Comparison of ENCODE assay signal across 8 mouse cellular contexts in genomic region chr7:25816241-25816919, GRCm38 (mm10). TPM values are rescaled to one million over a fixed set of nuclear protein-coding genes. Genes with fewer than 3 reads are reported as not detected.
DNase-seq lines count a peak whose midpoint lies in the region; ATAC-seq and TF ChIP-seq lines count a peak whose summit lies in the region.

TSS of gene Cyp2s1 (minus strand) at chr7:25816913.

- H3K4me1 ChIP-seq in heart, postnatal 0 days (ENCODE audit: control insufficient read depth, insufficient read depth) = no peaks in the 10 kb centered on the region
- H3K4me1 ChIP-seq in stomach, embryonic 15.5 days = peaks cover 7% of the 10 kb centered on the region; the same call in 1 of the 2 replicates

- no peak for TF ChIP-seq EP300 in heart, postnatal 0 days (IDR thresholded peaks at IDR 0.05; ENCODE audit: low read depth)

- under 1% methylated on average over 40 of the region's 40 CpGs for WGBS in heart, postnatal 0 days
- 2% methylated on average over 40 of the region's 40 CpGs for WGBS in stomach, embryonic 15.5 days

- intact Hi-C loops in gastrocnemius, postnatal 36 days (cut with DNase I) = no loop called here

- no peaks in the 10 kb centered on the region for H3K36me3 ChIP-seq in heart, postnatal 0 days (replicated peaks; ENCODE audit: control insufficient read depth, insufficient read depth, low read length)
- H3K36me3 ChIP-seq in stomach, embryonic 15.5 days = no peaks in the 10 kb centered on the region

- 0 out of 2 replicates have a peak, but pooled peaks have one; percentile 22 for ATAC-seq in heart, postnatal 0 days (ENCODE audit: insufficient read depth, low read depth)
- ATAC-seq in megakaryocyte progenitor cell, adult 5-6 weeks (replicated peaks; ENCODE audit: poor library complexity) = peak; percentile 70
- ATAC-seq in stomach, embryonic 15.5 days (ENCODE audit: insufficient read depth, low FRiP score, low read depth) = peak; percentile 87
- no peak for ATAC-seq in cerebellum, adult (ENCODE audit: insufficient number of reproducible peaks, low FRiP score, low TSS enrichment)

- H3K9ac ChIP-seq in heart, postnatal 0 days (replicated peaks; ENCODE audit: low read depth, low read length) = peak within 1 kb of the TSS; percentile 31; the same call in 1 of the 2 replicates
- H3K9ac ChIP-seq in stomach, embryonic 15.5 days = peak within 1 kb of the TSS; percentile 9; the same call in 1 of the 2 replicates

- H3K27me3 ChIP-seq in heart, postnatal 0 days (ENCODE audit: control insufficient read depth, insufficient read depth, low read length) = peaks cover 22% of the 10 kb centered on the region
- no peaks in the 10 kb centered on the region for H3K27me3 ChIP-seq in stomach, embryonic 15.5 days (replicated peaks)

- H3K9me3 ChIP-seq in heart, postnatal 0 days (replicated peaks; ENCODE audit: control insufficient read depth, low read length) = no peaks in the 10 kb centered on the region
- no peaks in the 10 kb centered on the region for H3K9me3 ChIP-seq in stomach, embryonic 15.5 days

- TF ChIP-seq POLR2A in brain, embryonic 14.5 days (IDR thresholded peaks at IDR 0.05; ENCODE audit: borderline replicate concordance, extremely low read depth, insufficient read depth, insufficient read length, poor library complexity, severe bottlenecking) = no peak

- H3K27ac ChIP-seq in heart, postnatal 0 days (ENCODE audit: low read depth) = no peak within 1 kb of the TSS
- H3K27ac ChIP-seq in stomach, embryonic 15.5 days = peak within 1 kb of the TSS; percentile 75

- H3K4me3 ChIP-seq in heart, postnatal 0 days (ENCODE audit: low read depth, low read length) = peak within 1 kb of the TSS; percentile 35
- H3K4me3 ChIP-seq in stomach, embryonic 15.5 days (replicated peaks) = peak within 1 kb of the TSS; percentile 47

- no peak for TF ChIP-seq CTCF in brain, embryonic 14.5 days (IDR thresholded peaks at IDR 0.05; ENCODE audit: borderline replicate concordance, extremely low read depth, insufficient read depth, insufficient read length)
- no peak for TF ChIP-seq CTCF in heart, postnatal 0 days (IDR thresholded peaks at IDR 0.05; ENCODE audit: low read depth)

- peak within 1 kb of the TSS; percentile 73 for H3K4me2 ChIP-seq in heart, postnatal 0 days (ENCODE audit: low read depth, low read length)
- peak within 1 kb of the TSS; percentile 76 for H3K4me2 ChIP-seq in stomach, embryonic 15.5 days

- peak; percentile 13 for DNase-seq in gastrocnemius, postnatal 10 days
- DNase-seq in gastrocnemius, postnatal 36 days = no peak
- DNase-seq in brain, embryonic 14.5 days (ENCODE audit: low read depth) = peak; percentile 35
- DNase-seq in heart, postnatal 0 days (ENCODE audit: low spot score) = no peak
- peak; percentile 73 to 77 for DNase-seq in kidney, postnatal 4 days

RNA-seq across cellular contexts. Expression of gene Cyp2s1, which starts in this region (rescaled TPM):
- under 1 TPM; 0.27 to 0.52 TPM for total RNA-seq in gastrocnemius, postnatal 10 days (2021)
- total RNA-seq in gastrocnemius, postnatal 36 days (2021) = under 1 TPM; 0.17 to 0.18 TPM
- polyA plus RNA-seq in brain, embryonic 14.5 days (2012; rRNA removed) = 1.7 and 2.0 TPM in 2 replicates
- 10.1 and 12.7 TPM in 2 replicates for total RNA-seq in heart, postnatal 0 days (2014; rRNA removed; ENCODE audit: low replicate concordance)
- polyA plus RNA-seq in heart, postnatal 0 days (2015; fragmentation: Nextera tagmentation; extraction: Ambion mirVana) = 4.1 and 4.4 TPM in 2 replicates
- total RNA-seq in megakaryocyte progenitor cell, adult 5-6 weeks (2015) = 0.17 TPM in 1 of 2 replicates, not detected in the other
- not detected in 2 replicates for total RNA-seq in megakaryocyte progenitor cell, adult 5-6 weeks (2017)
- 35.3 and 35.6 TPM in 2 replicates for polyA plus RNA-seq in stomach, embryonic 15.5 days (2015; fragmentation: Nextera tagmentation; extraction: Ambion mirVana)

Comparison
In these comparisons a context has a peak if more than half of its experiments do, and no peak if none do; other contexts are left out.
1. Peak in DNase-seq in gastrocnemius, postnatal 10 days; RNA of the gene not detected or under 1 TPM.
2. Peak in ATAC-seq in megakaryocyte progenitor cell, adult 5-6 weeks; RNA of the gene not detected or under 1 TPM.
3. DNase-seq: peak in brain, embryonic 14.5 days (single experiment) and kidney, postnatal 4 days (2 of 2); none in gastrocnemius, postnatal 36 days (0 of 2) and heart, postnatal 0 days (single experiment).